Mouse (Mus musculus) heart, embryonic 16.5 days (tissue): ENCODE measurements at regions not wholly inside any gene's neighbourhood (a gene's known extent, or its start where the extent isn't known, plus 50 kb on each side); places are given as distances from the start of the nearest gene placed in this dataset.

ENCODE experiments used
- ATAC-seq: fragments of 200-750 bp; cut with Nextera tagmentation; replicated peaks from 2 replicates; pipeline ENCODE4 v1.8.0; 2017; ENCODE audit warnings: moderate number of reproducible peaks; ENCODE audit not compliant: insufficient read depth, low FRiP score; ENCODE audit errors: extremely low read depth
- H3K27ac ChIP-seq: fragments of 300-500 bp; sonication (generic); 2 replicates; pipeline ENCODE4 v1.5.1; 2014; ENCODE audit warnings: mild to moderate bottlenecking, low read length, control low read depth, moderate library complexity
- H3K27me3 ChIP-seq: fragments of 300-500 bp; sonication (generic); 2 replicates; pipeline ENCODE4 v1.6.1; 2014; ENCODE audit warnings: low read length, mixed read lengths; ENCODE audit not compliant: control insufficient read depth, insufficient read depth
- H3K36me3 ChIP-seq: fragments of 300-500 bp; sonication (generic); 2 replicates; pipeline ENCODE4 v1.6.1; 2014; ENCODE audit not compliant: control insufficient read depth, insufficient read depth
- H3K4me1 ChIP-seq: fragments of 300-500 bp; sonication (generic); 2 replicates; pipeline ENCODE4 v1.6.1; 2014; ENCODE audit warnings: low read length, mixed read lengths; ENCODE audit not compliant: control insufficient read depth, insufficient read depth
- H3K4me2 ChIP-seq: fragments of 300-500 bp; sonication (generic); 2 replicates; pipeline ENCODE4 v1.6.1; 2014; ENCODE audit warnings: low read depth, mild to moderate bottlenecking, control low read depth, low read length
- H3K4me3 ChIP-seq: fragments of 300-500 bp; sonication (generic); 2 replicates; pipeline ENCODE4 v1.5.1; 2014; ENCODE audit warnings: mild to moderate bottlenecking, control low read depth, low read length
- H3K9ac ChIP-seq: fragments of 300-500 bp; sonication (generic); 2 replicates; pipeline ENCODE4 v1.6.1; 2014; ENCODE audit warnings: low read length, control low read depth
- H3K9me3 ChIP-seq: fragments of 300-500 bp; sonication (generic); replicated peaks from 2 replicates; pipeline ENCODE4 v1.6.1; 2016; ENCODE audit warnings: low read length; ENCODE audit not compliant: control insufficient read depth
- WGBS: fragments of 180-500 bp; shearing (Covaris S2); extraction: QIAGEN DNeasy Blood & Tissue Kit; methylation state at CpG from one replicate; pipeline ENCODE4 v1.1.7; 2014; 5-methylcytosine and 5-hydroxymethylcytosine counted together

GRCm38 (mm10) chr2:123023918-123024317, 258.9 kb downstream of the Sqor start:
- H3K9me3 ChIP-seq, result no peaks in the 10 kb centered on the region
- H3K9ac ChIP-seq, result no peak overlapping the region
- no peak overlapping the region for H3K27ac ChIP-seq
- H3K4me1 ChIP-seq, result no peaks in the 10 kb centered on the region
- WGBS, result 33% methylated on average over 4 of the region's 4 CpGs
- no peak for ATAC-seq
- no peaks in the 10 kb centered on the region for H3K27me3 ChIP-seq
- no peak overlapping the region for H3K4me2 ChIP-seq
- H3K36me3 ChIP-seq, result no peaks in the 10 kb centered on the region
- no peak overlapping the region for H3K4me3 ChIP-seq

GRCm38 (mm10) chr2:123024380-123024779, 259.3 kb downstream of the Sqor start:
- no peak overlapping the region for H3K9ac ChIP-seq
- H3K4me2 ChIP-seq, result no peak overlapping the region
- no peaks in the 10 kb centered on the region for H3K36me3 ChIP-seq
- H3K27me3 ChIP-seq, result no peaks in the 10 kb centered on the region
- H3K4me3 ChIP-seq, result no peak overlapping the region
- H3K9me3 ChIP-seq, result no peaks in the 10 kb centered on the region
- no peaks in the 10 kb centered on the region for H3K4me1 ChIP-seq
- 93% methylated on average over 1 of the region's 1 CpGs for WGBS
- no peak for ATAC-seq
- H3K27ac ChIP-seq, result no peak overlapping the region

GRCm38 (mm10) chr2:123024976-123025585, 260.0 kb downstream of the Sqor start:
- Histone ChIP-seq H3K27me3 (no peaks in the 10 kb centered on the region), H3K9me3 (no peaks in the 10 kb centered on the region), H3K4me2 (no peak overlapping the region), H3K9ac (no peak overlapping the region), H3K27ac (no peak overlapping the region), H3K4me1 (no peaks in the 10 kb centered on the region), H3K36me3 (no peaks in the 10 kb centered on the region), H3K4me3 (no peak overlapping the region)
- 75% methylated on average over 4 of the region's 4 CpGs for WGBS
- no peak for ATAC-seq

- Histone ChIP-seq H3K27ac (no peak overlapping the region), H3K4me2 (no peak overlapping the region), H3K4me3 (no peak overlapping the region), H3K9ac (no peak overlapping the region), H3K36me3 (no peaks in the 10 kb centered on the region), H3K4me1 (no peaks in the 10 kb centered on the region), H3K27me3 (no peaks in the 10 kb centered on the region), H3K9me3 (no peaks in the 10 kb centered on the region)
- ATAC-seq, result no peak
Observed at GRCm38 (mm10) chr2:123047321-123047720, 282.3 kb downstream of the Sqor start.

- Histone ChIP-seq H3K27me3 (no peaks in the 10 kb centered on the region), H3K4me2 (no peak overlapping the region), H3K4me1 (no peaks in the 10 kb centered on the region), H3K27ac (no peak overlapping the region), H3K4me3 (no peak overlapping the region), H3K9ac (no peak overlapping the region), H3K36me3 (no peaks in the 10 kb centered on the region), H3K9me3 (no peaks in the 10 kb centered on the region)
- ATAC-seq, result no peak; the same call in 1 of the 2 replicates
- 64% methylated on average over 1 of the region's 1 CpGs for whole genome bisulfite sequencing
Observed at GRCm38 (mm10) chr2:123064648-123065047, 299.6 kb downstream of the Sqor start.

GRCm38 (mm10) chr2:123068809-123069208, 303.8 kb downstream of the Sqor start:
- 34% methylated on average over 5 of the region's 5 CpGs for WGBS
- Histone ChIP-seq H3K36me3 (no peaks in the 10 kb centered on the region), H3K27ac (no peak overlapping the region), H3K4me1 (no peaks in the 10 kb centered on the region), H3K4me2 (no peak overlapping the region), H3K9ac (no peak overlapping the region), H3K9me3 (no peaks in the 10 kb centered on the region), H3K4me3 (no peak overlapping the region), H3K27me3 (no peaks in the 10 kb centered on the region)
- peak; percentile 67; the same call in 1 of the 2 replicates for ATAC-seq

- no peak overlapping the region for H3K4me2 ChIP-seq
- no peaks in the 10 kb centered on the region for H3K27me3 ChIP-seq
- WGBS, result 88% methylated on average over 2 of the region's 2 CpGs
- no peaks in the 10 kb centered on the region for H3K4me1 ChIP-seq
- H3K4me3 ChIP-seq, result no peak overlapping the region
- no peak overlapping the region for H3K9ac ChIP-seq
- no peak for ATAC-seq
- H3K27ac ChIP-seq, result no peak overlapping the region
- H3K9me3 ChIP-seq, result no peaks in the 10 kb centered on the region
- H3K36me3 ChIP-seq, result no peaks in the 10 kb centered on the region
Observed at GRCm38 (mm10) chr2:123072653-123073052, 307.6 kb downstream of the Sqor start.

- H3K9me3 ChIP-seq, result no peaks in the 10 kb centered on the region
- H3K27ac ChIP-seq, result no peak overlapping the region
- ATAC-seq, result no peak
- no peak overlapping the region for H3K4me3 ChIP-seq
- H3K36me3 ChIP-seq, result no peaks in the 10 kb centered on the region
- 35% methylated on average over 4 of the region's 4 CpGs for WGBS
- H3K27me3 ChIP-seq, result no peaks in the 10 kb centered on the region
- H3K4me2 ChIP-seq, result no peak overlapping the region
- no peak overlapping the region for H3K9ac ChIP-seq
- H3K4me1 ChIP-seq, result no peaks in the 10 kb centered on the region
Observed at GRCm38 (mm10) chr2:123073476-123074085, 308.5 kb downstream of the Sqor start.

- no peak overlapping the region for H3K27ac ChIP-seq
- ATAC-seq, result no peak
- H3K27me3 ChIP-seq, result no peaks in the 10 kb centered on the region
- H3K4me1 ChIP-seq, result no peaks in the 10 kb centered on the region
- no peak overlapping the region for H3K9ac ChIP-seq
- no peaks in the 10 kb centered on the region for H3K36me3 ChIP-seq
- no peak overlapping the region for H3K4me2 ChIP-seq
- H3K9me3 ChIP-seq, result no peaks in the 10 kb centered on the region
- 71% methylated on average over 1 of the region's 1 CpGs for WGBS
- no peak overlapping the region for H3K4me3 ChIP-seq
Observed at GRCm38 (mm10) chr2:123092726-123093125, 327.7 kb downstream of the Sqor start.
